Mouse (Mus musculus) heart, adult 8-10 months (tissue): ENCODE results near the gene Gm11757. TPM values are rescaled to one million over a fixed set of nuclear protein-coding genes. Genes with fewer than 3 reads are reported as not detected.
"Not testable (repeated sequence)": the region's sequence is repeated elsewhere in the genome, so short reads cannot be mapped to it uniquely, and the experiment has no call there.

Source experiments
- DNase-seq: peaks from one replicate; pipeline ENCODE4 v3.0.0; 2022; ENCODE audit warnings: low spot score
- total RNA-seq, 4 experiments: library from RNA; stranded (reverse); gene quantifications; 2 replicates each; pipeline ENCODE4 v1.2.4; 2022

Gene Gm11757
- total RNA-seq = not detected

- DNase-seq = not testable (repeated sequence)
Measured at GRCm38 (mm10) chr4:73891012-73891411, at the start of gene Gm11757. Gene Gm11757 (minus strand): TSS chr4:73891112.

GRCm38 (mm10) chr4:73920660-73921059 lies 29.7 kb upstream of the Gm11757 start, which contains the start of gene Gm11756:
Gene Gm11756 (minus strand): TSS chr4:73920760.
- DNase-seq = not testable (repeated sequence)

GRCm38 (mm10) chr4:73905853-73906252 lies 14.9 kb upstream of the Gm11757 start, which contains the start of gene Gm13871:
Gene Gm13871 (minus strand): TSS chr4:73905953.
- DNase-seq = not testable (repeated sequence)

- DNase-seq = not testable (repeated sequence)
Measured at GRCm38 (mm10) chr4:73876166-73876565, 14.7 kb downstream of the Gm11757 start, which contains the start of gene Gm11758. Gene Gm11758 (minus strand): TSS chr4:73876266.

Other genes with a start within 250 kb of the Gm11757 start
- not detected for gene Gm11239, start 222.8 kb downstream of the Gm11757 start, total RNA-seq
- gene Gm428, start 207.6 kb downstream of the Gm11757 start, total RNA-seq = not detected
- 1 to 10 TPM in 1 of 4 experiments, under 1 TPM in 3; 0.69 to 1.1 (median 0.76) TPM for gene Rasef, start 100.1 kb downstream of the Gm11757 start, total RNA-seq
- gene Gm11758, start 14.8 kb downstream of the Gm11757 start, total RNA-seq = not detected
- gene Gm13871, start 14.8 kb upstream of the Gm11757 start, total RNA-seq = not detected
- gene Gm11756, start 29.6 kb upstream of the Gm11757 start, total RNA-seq = 1 to 10 TPM; 6.0 to 9.2 (median 7.9) TPM
- gene 2310002L09Rik, start 59.7 kb upstream of the Gm11757 start, total RNA-seq = 10 to 100 TPM; 57.6 to 79.9 (median 70.9) TPM
- gene Frmd3, start 122.3 kb upstream of the Gm11757 start, total RNA-seq = under 1 TPM in 3 of 4 experiments, not detected in 1; 0.06 to 0.16 (median 0.13) TPM